Mouse (Mus musculus) hindbrain, embryonic 11.5 days (tissue): ENCODE results near the gene Zeb2. TPM values are rescaled to one million over a fixed set of nuclear protein-coding genes. Genes with fewer than 3 reads are reported as not detected.
A peak's percentile ranks its signal among the peaks of the same experiment; 100 is the strongest.

Experiments used
- ATAC-seq: fragments of 200-750 bp; cut with Nextera tagmentation; 2 replicates; pipeline ENCODE4 v1.8.0; 2017; ENCODE audit warnings: mild to moderate bottlenecking, moderate TSS enrichment, moderate library complexity; ENCODE audit not compliant: low FRiP score
- DNase-seq: peaks from one replicate; pipeline ENCODE4 v3.0.0-alpha.2; 2015; ENCODE audit warnings: low spot score
- H3K27ac ChIP-seq: fragments of 300-500 bp; sonication (generic); 2 replicates; pipeline ENCODE4 v1.5.1; 2014; ENCODE audit warnings: mild to moderate bottlenecking, low read depth, low read length
- H3K27me3 ChIP-seq: fragments of 300-500 bp; sonication (generic); 2 replicates; pipeline ENCODE4 v1.6.1; 2014; ENCODE audit warnings: mild to moderate bottlenecking, low read length, moderate library complexity, mixed read lengths; ENCODE audit not compliant: control insufficient read depth, insufficient read depth
- H3K36me3 ChIP-seq: fragments of 300-500 bp; sonication (generic); 2 replicates; pipeline ENCODE4 v1.6.1; 2014; ENCODE audit warnings: mild to moderate bottlenecking, low read length, moderate library complexity, mixed read lengths; ENCODE audit not compliant: control insufficient read depth, insufficient read depth
- H3K4me1 ChIP-seq: fragments of 300-500 bp; sonication (generic); replicated peaks from 2 replicates; pipeline ENCODE4 v1.6.1; 2014; ENCODE audit warnings: low read length, mixed read lengths; ENCODE audit not compliant: control insufficient read depth, insufficient read depth
- H3K4me2 ChIP-seq: fragments of 300-500 bp; sonication (generic); replicated peaks from 2 replicates; pipeline ENCODE4 v1.6.1; 2014; ENCODE audit warnings: mild to moderate bottlenecking, low read depth, low read length
- H3K4me3 ChIP-seq: fragments of 300-500 bp; sonication (generic); 2 replicates; pipeline ENCODE4 v1.5.1; 2014; ENCODE audit warnings: low read depth, low read length
- H3K9ac ChIP-seq: fragments of 300-500 bp; sonication (generic); 2 replicates; pipeline ENCODE4 v1.6.1; 2014; ENCODE audit warnings: low read depth, low read length
- H3K9me3 ChIP-seq: fragments of 300-500 bp; sonication (generic); 2 replicates; pipeline ENCODE4 v1.6.1; 2016; ENCODE audit warnings: low read length; ENCODE audit not compliant: control insufficient read depth
- whole genome bisulfite sequencing: fragments of 180-500 bp; shearing (Covaris S2); extraction: QIAGEN DNeasy Blood & Tissue Kit; methylation state at CpG from one replicate; pipeline ENCODE4 v1.1.7; 2014; 5-methylcytosine and 5-hydroxymethylcytosine counted together
- polyA plus RNA-seq: library from polyadenylated mRNA; unstranded; fragments of >200 nt; fragmentation: Nextera tagmentation; extraction: Ambion mirVana; gene quantifications from 2 replicates; pipeline ENCODE4 v1.2.1, GENCODE M21; 2014

The Zeb2 gene
- 57.7 and 58.8 TPM in 2 replicates for polyA plus RNA-seq

GRCm38 (mm10) chr2:45117087-45117561 lies at the start of gene Zeb2:
Gene Zeb2 (minus strand): TSS chr2:45117395.
- no peaks in the 10 kb centered on the region for H3K27me3 ChIP-seq
- H3K4me1 ChIP-seq, result no peaks in the 10 kb centered on the region
- peak; percentile 82 for ATAC-seq
- no peaks in the 10 kb centered on the region for H3K36me3 ChIP-seq
- no peaks in the 10 kb centered on the region for H3K9me3 ChIP-seq
- H3K4me3 ChIP-seq, result peak within 1 kb of the TSS; percentile 59
- WGBS, result under 1% methylated on average over 24 of the region's 39 CpGs
- DNase-seq, result peak; percentile 85
- peak within 1 kb of the TSS; percentile 93 for H3K27ac ChIP-seq
- peak within 1 kb of the TSS; percentile 64 for H3K9ac ChIP-seq
- H3K4me2 ChIP-seq, result peak within 1 kb of the TSS; percentile 78

DNA sequence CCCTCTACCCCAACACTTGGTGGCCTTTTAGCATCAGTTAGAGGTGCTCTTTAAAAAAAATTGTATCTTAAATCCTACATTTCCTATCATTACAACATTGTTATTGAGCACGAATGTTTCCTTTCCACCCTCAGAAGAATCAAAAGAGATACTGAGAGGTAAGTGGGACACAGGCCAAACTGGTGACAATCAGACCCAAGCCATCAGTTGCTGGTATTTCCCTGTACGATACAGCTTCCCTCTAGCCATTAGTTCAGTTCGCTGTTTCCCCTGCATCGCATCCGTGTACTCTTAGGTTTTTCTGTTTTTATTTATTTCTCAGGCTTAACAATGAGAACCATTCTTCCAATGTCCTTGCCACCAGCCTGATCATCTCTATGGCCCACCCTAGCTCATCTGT lies 41.6 kb upstream of the Zeb2 start:
- H3K4me1 ChIP-seq, result no peaks in the 10 kb centered on the region
- 85% methylated on average over 5 of the region's 5 CpGs for WGBS
- no peak overlapping the region for H3K27ac ChIP-seq
- ATAC-seq (no peak), DNase-seq (no peak)
- H3K27me3 ChIP-seq, result no peaks in the 10 kb centered on the region
- no peak overlapping the region for H3K9ac ChIP-seq
- no peak overlapping the region for H3K4me2 ChIP-seq
- no peak overlapping the region for H3K4me3 ChIP-seq
- H3K9me3 ChIP-seq, result no peaks in the 10 kb centered on the region
- no peaks in the 10 kb centered on the region for H3K36me3 ChIP-seq

GRCm38 (mm10) chr2:45158351-45158782 lies 41.2 kb upstream of the Zeb2 start:
- no peak for ATAC-seq
- Histone ChIP-seq H3K9me3 (no peaks in the 10 kb centered on the region), H3K9ac (no peak overlapping the region), H3K4me3 (no peak overlapping the region), H3K27me3 (no peaks in the 10 kb centered on the region), H3K36me3 (no peaks in the 10 kb centered on the region), H3K4me1 (no peaks in the 10 kb centered on the region), H3K4me2 (no peak overlapping the region), H3K27ac (no peak overlapping the region)
- WGBS, result 15% methylated on average over 8 of the region's 8 CpGs
- DNase-seq, result peak; percentile 25

- WGBS, result 66% methylated on average over 1 of the region's 1 CpGs
Measured at GRCm38 (mm10) chr2:45153315-45153714, 36.1 kb upstream of the Zeb2 start.

GRCm38 (mm10) chr2:45143162-45143561 lies 26.0 kb upstream of the Zeb2 start:
- Histone ChIP-seq H3K27me3 (no peaks in the 10 kb centered on the region), H3K36me3 (no peaks in the 10 kb centered on the region), H3K9me3 (no peaks in the 10 kb centered on the region), H3K4me1 (no peaks in the 10 kb centered on the region), H3K4me3 (no peak overlapping the region), H3K4me2 (no peak overlapping the region), H3K27ac (no peak overlapping the region), H3K9ac (no peak overlapping the region)
- ATAC-seq (no peak), DNase-seq (no peak)
- WGBS, result 88% methylated on average over 1 of the region's 1 CpGs

More at GRCm38 (mm10) chr2:45153315-45153714, 36.1 kb upstream of the Zeb2 start:
- Histone ChIP-seq H3K4me2 (no peak overlapping the region), H3K4me3 (no peak overlapping the region), H3K9ac (no peak overlapping the region), H3K36me3 (no peaks in the 10 kb centered on the region), H3K4me1 (no peaks in the 10 kb centered on the region), H3K9me3 (no peaks in the 10 kb centered on the region), H3K27ac (no peak overlapping the region), H3K27me3 (no peaks in the 10 kb centered on the region)
- no peak for ATAC-seq
- no peak for DNase-seq

DNA sequence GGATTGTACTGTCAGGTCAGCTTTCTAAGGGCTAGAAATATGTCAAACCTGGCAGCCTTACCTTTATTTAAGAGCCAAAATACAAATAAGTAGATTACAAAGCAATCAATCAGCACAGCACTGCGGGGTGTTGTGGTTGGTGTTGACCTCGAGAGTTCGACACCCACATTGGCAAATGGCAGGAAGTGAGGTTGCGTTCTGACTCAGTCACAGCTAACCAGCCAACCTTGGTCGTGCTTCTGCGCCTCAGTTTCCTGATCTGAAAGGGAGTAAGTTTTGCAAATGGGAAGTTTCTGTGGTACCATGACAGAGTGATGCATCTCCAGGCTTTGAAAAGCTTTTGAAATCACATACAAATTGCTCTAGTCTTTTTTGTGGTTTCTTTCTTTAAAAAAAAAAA lies 21.7 kb upstream of the Zeb2 start:
- Histone ChIP-seq H3K4me2 (no peak overlapping the region), H3K27me3 (no peaks in the 10 kb centered on the region), H3K9me3 (no peaks in the 10 kb centered on the region), H3K4me1 (no peaks in the 10 kb centered on the region), H3K36me3 (no peaks in the 10 kb centered on the region), H3K9ac (no peak overlapping the region), H3K4me3 (no peak overlapping the region), H3K27ac (no peak overlapping the region)
- 91% methylated on average over 6 of the region's 6 CpGs for WGBS
- ATAC-seq, result no peak
- no peak for DNase-seq

DNA sequence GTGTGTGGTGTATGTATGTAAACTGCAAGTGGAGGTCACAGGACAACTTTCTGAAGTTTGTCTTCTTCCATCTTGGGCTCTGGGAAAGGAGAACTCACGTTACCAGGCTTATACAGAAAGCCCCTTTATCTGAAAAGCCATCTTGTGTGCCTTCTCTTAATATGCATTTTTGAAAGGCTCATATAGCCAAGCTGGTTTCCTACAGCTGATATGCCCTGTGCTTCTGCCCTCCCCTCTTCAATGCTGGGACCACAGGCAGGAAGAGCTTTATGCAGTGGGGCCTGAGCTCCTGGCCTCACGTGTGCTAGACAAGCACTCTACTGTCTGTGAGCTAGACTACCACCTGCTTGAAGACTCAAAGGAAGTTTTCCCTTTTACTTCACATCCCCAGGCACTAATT lies 19.6 kb upstream of the Zeb2 start:
- Histone ChIP-seq H3K36me3 (no peaks in the 10 kb centered on the region), H3K4me3 (no peak overlapping the region), H3K4me1 (no peaks in the 10 kb centered on the region), H3K9ac (no peak overlapping the region), H3K27me3 (no peaks in the 10 kb centered on the region), H3K9me3 (no peaks in the 10 kb centered on the region), H3K4me2 (no peak overlapping the region), H3K27ac (no peak overlapping the region)
- WGBS, result 65% methylated on average over 2 of the region's 2 CpGs
- ATAC-seq (no peak), DNase-seq (no peak)

GRCm38 (mm10) chr2:45133225-45133624 lies 16.0 kb upstream of the Zeb2 start:
- Histone ChIP-seq H3K9ac (no peak overlapping the region), H3K4me2 (no peak overlapping the region), H3K4me1 (no peaks in the 10 kb centered on the region), H3K27me3 (no peaks in the 10 kb centered on the region), H3K4me3 (no peak overlapping the region), H3K36me3 (no peaks in the 10 kb centered on the region), H3K27ac (no peak overlapping the region), H3K9me3 (no peaks in the 10 kb centered on the region)
- DNase-seq (no peak), ATAC-seq (no peak)
- WGBS, result 88% methylated on average over 4 of the region's 4 CpGs

DNA sequence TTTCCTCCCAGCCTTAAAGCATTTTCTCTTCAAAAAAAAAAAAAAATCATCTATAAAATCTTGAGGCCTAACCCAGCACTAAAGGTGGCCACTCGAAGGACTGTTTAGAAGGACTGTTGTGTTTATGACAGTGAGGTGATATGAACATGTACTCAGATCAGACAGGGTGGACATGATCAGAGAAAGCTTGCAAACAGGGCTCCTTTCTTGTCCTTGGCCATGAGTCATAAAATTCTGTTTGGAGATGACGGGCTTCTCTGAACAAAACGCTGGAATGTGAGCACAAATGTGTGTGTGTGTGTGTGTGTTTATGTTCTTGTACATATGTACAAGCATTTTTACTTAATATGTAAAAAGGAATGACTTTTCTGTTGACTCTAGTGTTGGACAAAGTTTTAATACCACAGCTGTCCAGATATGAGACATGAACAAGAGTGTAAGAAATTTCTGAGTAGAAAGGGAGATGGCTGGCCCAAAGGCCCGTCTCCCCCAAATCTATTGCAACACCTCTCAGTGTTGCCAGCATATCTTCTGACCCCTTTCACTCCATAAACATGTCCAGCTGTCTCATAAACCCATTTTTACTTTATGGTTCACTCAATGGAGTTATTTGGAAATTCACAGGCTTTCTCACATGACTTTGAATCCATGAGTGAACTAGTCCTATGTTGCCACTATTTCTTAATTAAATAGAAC lies 13.4 kb upstream of the Zeb2 start:
- Histone ChIP-seq H3K4me1 (no peaks in the 10 kb centered on the region), H3K9me3 (no peaks in the 10 kb centered on the region), H3K36me3 (no peaks in the 10 kb centered on the region), H3K4me3 (no peak overlapping the region), H3K4me2 (no peak overlapping the region), H3K9ac (no peak overlapping the region), H3K27ac (no peak overlapping the region), H3K27me3 (no peaks in the 10 kb centered on the region)
- ATAC-seq (no peak), DNase-seq (no peak)
- WGBS, result 87% methylated on average over 4 of the region's 4 CpGs
